Mouse (Mus musculus): ENCODE measurements at regions not wholly inside any gene's neighbourhood (a gene's known extent, or its start where the extent isn't known, plus 50 kb on each side); places are given as distances from the start of the nearest gene placed in this dataset.
"Not testable (repeated sequence)": the region's sequence is repeated elsewhere in the genome, so short reads cannot be mapped to it uniquely, and the experiment has no call there.

GRCm38 (mm10) chr14:60525284-60525962 lies 108.4 kb upstream of the Spata13 start:
- DNase-seq (ENCODE audit: low spot score) = peak; percentile 84

GRCm38 (mm10) chr14:60525979-60526378 lies 107.8 kb upstream of the Spata13 start:
- DNase-seq (ENCODE audit: low spot score) = no peak

GRCm38 (mm10) chr14:60526832-60527231 lies 107.0 kb upstream of the Spata13 start:
- no peak for DNase-seq (ENCODE audit: low spot score)

- no peak for DNase-seq (ENCODE audit: low spot score)
These were observed 105.8 kb upstream of the Spata13 start for GRCm38 (mm10) chr14:60527951-60528350.

- DNase-seq (ENCODE audit: low spot score) = no peak
These were observed 105.3 kb upstream of the Spata13 start for GRCm38 (mm10) chr14:60528520-60528919.

GRCm38 (mm10) chr14:60529022-60529421 lies 104.8 kb upstream of the Spata13 start:
- peak; percentile 48 for DNase-seq (ENCODE audit: low spot score)

- DNase-seq (ENCODE audit: low spot score) = no peak
These were observed 104.0 kb upstream of the Spata13 start for GRCm38 (mm10) chr14:60529646-60530347.

GRCm38 (mm10) chr14:60530348-60530711 lies 103.5 kb upstream of the Spata13 start:
- DNase-seq (ENCODE audit: low spot score) = no peak

- DNase-seq (ENCODE audit: low spot score) = no peak
These were observed 102.8 kb upstream of the Spata13 start for GRCm38 (mm10) chr14:60530973-60531372.

GRCm38 (mm10) chr14:60531766-60532165 lies 102.0 kb upstream of the Spata13 start:
- DNase-seq (ENCODE audit: low spot score) = no peak

GRCm38 (mm10) chr14:60533452-60534224 lies 100.2 kb upstream of the Spata13 start:
- DNase-seq (ENCODE audit: low spot score) = no peak

GRCm38 (mm10) chr14:60539040-60539439 lies 94.8 kb upstream of the Spata13 start:
- no peak for DNase-seq (ENCODE audit: low spot score)

GRCm38 (mm10) chr14:60540111-60540510 lies 93.7 kb upstream of the Spata13 start:
- peak; percentile 37 for DNase-seq (ENCODE audit: low spot score)

GRCm38 (mm10) chr14:60541596-60541995 lies 92.2 kb upstream of the Spata13 start:
- DNase-seq (ENCODE audit: low spot score) = no peak

GRCm38 (mm10) chr14:60544767-60545166 lies 89.0 kb upstream of the Spata13 start:
- DNase-seq (ENCODE audit: low spot score) = no peak

GRCm38 (mm10) chr14:60554222-60554740 lies 79.5 kb upstream of the Spata13 start:
- DNase-seq (ENCODE audit: low spot score) = peak; percentile 77

GRCm38 (mm10) chr14:60556541-60556940 lies 77.3 kb upstream of the Spata13 start:
- no peak for DNase-seq (ENCODE audit: low spot score)

- no peak for DNase-seq (ENCODE audit: low spot score)
These were observed 76.8 kb upstream of the Spata13 start for GRCm38 (mm10) chr14:60557020-60557419.

- no peak for DNase-seq (ENCODE audit: low spot score)
These were observed 74.4 kb upstream of the Spata13 start for GRCm38 (mm10) chr14:60559376-60559775.

GRCm38 (mm10) chr14:60559826-60560529 lies 73.8 kb upstream of the Spata13 start:
- DNase-seq (ENCODE audit: low spot score) = no peak

- DNase-seq (ENCODE audit: low spot score) = no peak
These were observed 57.5 kb upstream of the Spata13 start for GRCm38 (mm10) chr14:60576281-60576680.

GRCm38 (mm10) chr14:60580131-60580530 lies 53.7 kb upstream of the Spata13 start:
- not testable (repeated sequence) for DNase-seq (ENCODE audit: low spot score)

Data from layer of hippocampus, adult 11-12 months (tissue).